Mouse (Mus musculus) lung, adult 2 months (tissue): Measurements from ENCODE around the gene Zfp771.

Experiments
- CTCF ChIP-seq: fragments of 200-500 bp; IDR thresholded peaks from 2 replicates; pipeline ENCODE4 v1.5.1; 2011; ENCODE audit warnings: mild to moderate bottlenecking, low read length, control low read depth; ENCODE audit not compliant: insufficient read depth
- POLR2A ChIP-seq: fragments of 200-500 bp; IDR thresholded peaks from 2 replicates; pipeline ENCODE4 v1.6.1; 2011; ENCODE audit warnings: low read depth, mild to moderate bottlenecking, control low read depth, low read length, borderline replicate concordance; ENCODE audit errors: extremely low read depth

DNA sequence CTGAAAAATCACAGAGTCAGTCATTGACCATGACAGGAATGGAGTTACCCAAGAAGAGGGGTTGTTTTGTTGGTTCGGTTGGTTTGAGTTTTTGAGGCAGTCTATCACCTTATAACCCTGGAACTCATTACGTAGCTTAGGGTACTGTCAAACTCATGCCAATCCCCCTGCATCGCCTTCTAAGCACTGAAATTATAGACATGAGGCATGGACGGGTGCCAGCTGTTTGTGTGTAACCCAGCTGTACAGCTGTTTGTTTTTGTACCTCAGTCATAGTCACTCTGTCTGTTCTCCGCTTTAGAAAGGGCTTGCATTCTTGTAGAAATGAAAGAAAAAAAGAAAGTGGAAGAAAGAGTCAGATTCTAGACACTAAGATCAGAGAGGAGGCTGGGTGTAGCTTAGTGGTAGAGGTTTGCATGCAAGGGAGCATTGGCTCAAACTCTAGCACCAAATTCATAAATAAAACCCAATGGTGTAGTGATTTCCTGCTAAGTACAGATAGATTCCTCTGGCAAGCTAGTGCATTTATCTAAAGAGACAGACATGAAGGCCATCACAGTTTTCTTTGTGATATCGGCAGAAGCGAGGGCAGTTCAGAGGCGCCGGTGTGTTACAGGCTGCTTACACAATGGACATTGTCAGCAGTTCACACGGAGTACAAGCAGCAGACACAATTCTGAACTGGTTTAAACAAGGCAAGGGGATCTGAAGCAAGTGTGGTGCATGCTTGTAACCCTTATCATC is 18.3 kb downstream of the Zfp771 start:
- no peak for TF ChIP-seq CTCF
- TF ChIP-seq POLR2A, result no peak
